Mouse (Mus musculus) lung, postnatal 14 days (tissue): ENCODE measurements around the gene Lyg2.

Experiments
- DNase-seq: peaks from one replicate; pipeline ENCODE4 v3.0.0; 2021

Lyg2 gene

DNA sequence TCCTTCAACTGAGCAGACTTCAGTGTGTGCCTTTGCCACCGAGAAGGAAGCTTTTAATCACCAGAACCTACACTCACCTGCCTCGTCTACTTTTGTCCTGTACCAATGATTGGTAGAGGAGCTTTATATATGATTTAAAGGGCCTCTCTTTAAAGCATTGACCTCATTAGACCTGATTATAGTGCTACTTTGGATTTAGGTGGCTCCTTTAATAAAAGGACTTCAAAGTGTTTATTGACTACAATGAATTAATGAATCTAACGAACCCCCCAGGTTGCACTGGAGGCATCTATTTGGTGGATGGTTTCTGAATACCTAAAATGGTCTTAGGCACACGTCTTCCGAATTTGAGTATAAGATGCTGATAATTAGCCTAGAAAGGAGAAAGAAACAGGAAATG is at the start of gene Lyg2:
TSS of gene Lyg2 (minus strand) at position 101 of the 400 bp plus-strand sequence.
- DNase-seq: no peak

DNA sequence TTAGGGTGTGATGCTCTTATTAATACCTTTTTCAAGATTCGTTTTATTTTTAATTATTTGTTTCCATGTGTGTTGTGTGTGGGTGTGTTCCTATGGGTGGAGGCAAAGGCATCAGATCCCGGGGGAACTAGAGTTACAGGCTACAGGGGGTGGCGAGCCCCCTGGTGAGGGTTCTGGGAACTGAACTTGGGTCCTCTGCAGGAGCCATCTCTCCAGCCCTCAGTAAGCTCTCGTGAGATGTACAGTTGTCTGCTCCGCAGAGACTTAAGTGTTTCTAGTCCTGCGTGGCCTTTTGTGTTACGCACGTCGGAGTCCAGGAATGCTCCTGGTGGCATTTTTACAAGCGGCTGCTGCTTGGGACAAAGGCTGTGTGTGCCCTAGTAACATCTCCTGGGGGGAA is 49.3 kb upstream of the Lyg2 start:
- no peak for DNase-seq

DNA sequence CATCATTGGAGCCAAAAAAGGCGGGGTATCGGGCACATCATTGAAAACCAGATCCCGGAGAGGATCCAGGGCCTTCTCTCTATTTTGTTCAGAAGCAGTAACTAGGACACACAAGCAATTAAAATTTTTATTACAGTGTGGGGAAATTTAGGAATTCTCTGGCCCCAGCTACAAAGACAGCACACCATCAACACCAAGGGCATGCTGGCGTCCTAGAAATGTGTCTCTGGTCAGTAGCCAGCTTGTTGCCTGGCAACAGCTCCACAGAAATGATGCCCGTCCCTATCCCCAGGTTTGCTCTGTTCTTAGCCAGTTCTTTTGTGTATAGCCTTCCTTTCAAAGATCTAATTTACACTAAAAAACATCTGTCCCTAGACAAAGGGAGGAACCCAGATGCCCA is 43.2 kb upstream of the Lyg2 start:
- peak; percentile 8 for DNase-seq

DNA sequence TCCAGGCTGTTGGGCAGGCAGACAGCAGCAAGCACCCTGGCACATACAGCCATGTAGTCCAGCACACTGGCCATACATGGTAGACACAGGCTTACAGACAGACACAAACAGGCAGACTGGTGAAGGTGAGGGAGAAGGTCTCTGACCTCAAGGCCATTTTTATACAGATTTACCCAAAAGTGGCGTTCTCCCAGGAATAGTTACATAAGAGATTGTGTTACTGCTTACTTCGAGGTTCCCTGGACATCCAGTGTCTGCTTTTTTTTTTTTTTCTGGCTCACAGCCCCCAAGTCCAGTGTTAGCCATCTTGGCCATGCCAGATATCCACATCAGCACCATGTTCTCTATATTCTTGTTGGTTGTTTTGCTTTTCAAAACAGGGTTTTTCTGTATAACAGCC is 42.2 kb upstream of the Lyg2 start:
- no peak for DNase-seq

DNA sequence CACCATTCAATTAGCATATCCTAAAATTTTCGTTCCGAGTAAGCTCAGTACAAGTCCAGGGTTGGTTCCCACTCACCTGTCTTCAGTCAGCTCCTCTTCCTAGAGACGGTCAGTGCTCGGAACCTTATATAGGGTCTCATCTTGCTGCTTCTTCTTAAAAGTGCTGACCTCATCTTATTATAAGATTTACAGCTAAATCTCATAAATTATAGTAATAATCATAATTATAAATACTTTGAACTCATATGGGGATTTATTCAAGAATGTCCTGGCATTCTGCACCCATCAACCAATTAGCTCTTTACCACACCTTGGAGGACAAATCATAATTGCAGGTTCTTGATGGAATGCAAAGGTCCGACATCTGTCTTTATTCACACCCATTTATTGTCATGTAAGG is 41.4 kb upstream of the Lyg2 start, which contains the start of gene Lyg1:
TSS of gene Lyg1 (minus strand) at position 101 of the 400 bp plus-strand sequence.
- DNase-seq: no peak

DNA sequence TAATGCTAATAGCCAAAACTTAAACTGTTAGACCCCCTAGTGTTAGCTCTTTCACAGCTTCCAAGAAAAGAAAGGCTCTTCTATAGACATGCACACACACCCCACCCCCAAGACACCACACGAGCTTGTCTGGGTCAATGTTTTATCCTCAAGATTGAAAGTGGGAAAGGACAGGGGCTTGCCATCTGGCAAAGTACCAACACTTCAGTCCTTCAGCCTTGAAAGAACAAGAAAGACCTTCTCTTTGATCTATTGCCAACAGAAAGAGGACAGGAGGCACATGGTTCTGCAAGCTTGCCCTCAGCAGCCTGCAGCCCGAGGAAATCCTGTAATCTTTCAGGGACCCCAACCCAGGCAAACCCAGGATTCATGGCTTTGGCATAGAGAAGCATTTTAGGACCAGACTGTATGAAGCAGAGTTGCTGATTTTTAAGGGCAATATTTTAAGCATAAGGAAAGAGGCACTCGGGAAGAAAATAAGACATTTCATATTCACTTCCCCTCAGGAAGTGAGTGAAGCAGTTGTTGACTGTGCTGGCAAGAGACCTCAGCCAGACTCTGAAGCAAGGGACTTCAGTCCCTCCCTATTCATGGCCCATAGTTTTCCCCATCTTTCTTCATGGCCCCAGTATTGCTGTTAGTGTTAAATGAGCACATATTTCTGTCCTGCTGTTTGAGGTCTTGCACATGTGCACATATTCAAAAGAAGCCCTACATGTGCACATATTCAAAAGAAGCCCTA is 40.6 kb upstream of the Lyg2 start:
- DNase-seq: peak; percentile 12

DNA sequence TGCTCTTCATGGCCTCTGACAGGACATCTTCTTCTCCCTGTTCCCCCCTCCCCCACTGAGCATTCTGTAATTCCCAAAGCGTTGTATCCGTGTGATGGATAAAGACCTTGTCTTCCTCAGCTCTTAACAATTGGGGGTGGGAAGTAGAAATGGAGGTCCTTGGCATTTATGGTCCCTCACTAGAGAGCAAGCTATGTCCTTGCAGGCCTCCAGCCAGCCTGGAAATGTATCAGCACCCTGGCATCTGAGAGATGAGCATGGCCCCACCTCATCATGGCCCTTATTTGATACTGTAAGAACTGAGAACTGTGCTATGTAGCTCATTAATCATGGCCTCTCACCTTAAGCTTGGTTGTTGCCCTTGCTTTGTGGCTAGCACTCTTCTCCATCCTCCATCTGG is 39.0 kb upstream of the Lyg2 start:
- DNase-seq: no peak

DNA sequence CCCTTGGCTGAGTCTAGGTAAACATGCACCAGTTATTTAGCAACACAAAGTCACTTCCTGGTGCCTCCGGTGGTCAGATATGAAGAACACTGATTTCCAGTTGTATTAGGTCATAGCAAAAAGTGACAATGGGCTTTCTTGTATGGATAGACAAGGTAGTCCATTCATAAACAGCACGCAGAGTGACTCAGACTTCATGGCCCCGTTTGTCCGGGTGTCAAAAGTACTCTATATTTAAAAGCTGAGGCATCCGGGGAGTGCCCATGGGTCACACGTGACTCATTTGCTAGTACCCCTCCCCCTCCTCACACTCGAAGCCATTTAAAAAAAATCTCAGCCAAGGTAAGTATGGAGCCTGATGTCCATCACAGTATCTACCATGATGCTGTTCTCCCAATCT is 38.5 kb upstream of the Lyg2 start:
- DNase-seq: no peak

DNA sequence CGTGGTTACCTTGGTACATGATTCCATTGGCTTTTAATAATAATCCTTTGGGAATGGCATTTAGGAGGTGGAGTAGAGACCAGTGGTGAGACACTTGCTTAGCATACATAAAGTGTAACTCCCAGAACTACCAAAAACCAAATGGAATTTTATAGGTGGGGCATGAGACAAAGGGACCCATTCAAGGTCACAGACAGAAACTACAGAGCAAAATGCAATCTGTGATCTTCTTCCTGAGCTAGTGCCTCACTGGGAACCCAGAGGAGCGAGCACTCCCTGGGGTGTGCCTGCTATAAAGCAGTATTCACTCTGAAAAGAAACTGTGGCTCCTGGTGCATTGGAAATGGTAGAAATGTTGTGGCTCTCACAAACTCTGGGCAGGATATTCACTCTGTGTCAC is 32.6 kb upstream of the Lyg2 start:
- no peak for DNase-seq

DNA sequence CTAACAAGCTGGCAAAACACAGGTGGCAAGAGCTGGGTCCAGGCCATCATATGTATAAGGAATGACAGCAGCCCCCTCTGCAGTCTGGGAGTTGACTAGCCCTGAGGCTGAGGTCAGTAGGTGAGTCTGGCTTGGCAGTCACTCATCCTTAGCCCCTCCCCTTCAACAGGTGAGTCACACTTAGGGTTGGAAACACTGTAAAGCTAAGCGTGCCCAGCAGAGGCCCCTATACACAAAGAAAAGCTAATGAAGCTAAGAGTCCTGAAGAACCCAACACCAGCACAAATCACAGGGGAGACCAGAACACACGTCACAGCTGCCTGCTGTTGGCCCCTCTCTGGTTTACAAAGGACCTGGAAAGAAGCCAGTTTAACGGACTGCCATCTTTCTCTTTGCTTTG is 15.5 kb upstream of the Lyg2 start:
- DNase-seq: peak; percentile 28

DNA sequence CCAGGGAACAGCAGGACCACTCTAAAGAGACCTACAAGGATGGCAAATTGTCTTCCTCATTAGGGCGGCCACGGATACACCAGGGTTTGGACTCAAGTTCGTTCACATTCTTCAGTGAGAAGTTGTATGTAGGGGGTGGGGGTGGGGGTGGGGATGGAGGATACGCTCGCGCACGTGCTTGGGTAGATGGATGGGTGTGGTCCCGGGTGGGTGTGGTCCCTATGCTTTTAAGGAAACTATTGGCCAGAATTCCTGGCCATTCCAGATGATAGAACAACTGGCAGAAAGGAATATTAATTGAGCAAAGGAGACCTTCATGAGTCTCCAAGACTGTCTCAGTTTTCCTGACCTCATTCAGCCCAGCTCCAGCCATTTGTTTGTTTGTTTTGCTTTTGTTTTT is 9.7 kb upstream of the Lyg2 start:
- no peak for DNase-seq

DNA sequence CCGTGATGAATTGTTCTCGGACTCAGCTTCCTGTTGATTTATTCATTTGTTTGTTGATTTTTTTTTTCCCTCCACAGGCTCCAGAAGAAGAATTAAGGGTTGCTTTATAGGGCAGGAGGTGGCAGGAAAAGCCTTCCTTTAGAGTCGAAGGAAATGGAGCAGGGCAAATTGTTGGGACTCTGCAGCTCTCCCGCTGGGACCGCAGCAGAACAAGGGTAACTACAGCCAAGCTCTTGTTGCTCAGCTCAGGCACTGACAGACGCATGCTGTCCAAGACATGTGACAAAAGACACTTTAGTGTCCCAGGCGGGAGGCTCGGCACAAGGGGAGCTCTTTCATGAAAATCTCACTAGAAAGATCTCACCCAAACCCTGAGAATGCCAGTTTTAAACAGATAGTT is 6.2 kb upstream of the Lyg2 start:
- no peak for DNase-seq

DNA sequence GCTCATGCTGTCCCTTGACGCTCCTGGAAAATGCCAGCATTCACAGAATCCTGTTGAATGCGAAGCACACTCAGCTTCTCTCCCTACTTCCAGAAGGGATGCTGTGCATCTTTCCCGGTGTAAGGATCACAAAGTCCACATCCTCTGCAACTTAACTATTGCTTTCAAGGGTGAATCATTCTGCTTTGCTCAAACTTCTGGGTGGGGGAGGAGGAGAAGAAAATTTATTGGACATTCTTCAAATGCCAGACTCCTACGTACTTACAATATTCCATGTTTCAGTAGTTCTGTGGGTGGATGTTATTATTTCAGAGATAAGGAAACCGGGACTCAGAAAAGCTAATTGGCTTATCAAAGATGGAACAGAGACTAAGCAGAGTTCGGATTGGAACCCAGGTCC is 1.8 kb upstream of the Lyg2 start:
- DNase-seq: no peak

DNA sequence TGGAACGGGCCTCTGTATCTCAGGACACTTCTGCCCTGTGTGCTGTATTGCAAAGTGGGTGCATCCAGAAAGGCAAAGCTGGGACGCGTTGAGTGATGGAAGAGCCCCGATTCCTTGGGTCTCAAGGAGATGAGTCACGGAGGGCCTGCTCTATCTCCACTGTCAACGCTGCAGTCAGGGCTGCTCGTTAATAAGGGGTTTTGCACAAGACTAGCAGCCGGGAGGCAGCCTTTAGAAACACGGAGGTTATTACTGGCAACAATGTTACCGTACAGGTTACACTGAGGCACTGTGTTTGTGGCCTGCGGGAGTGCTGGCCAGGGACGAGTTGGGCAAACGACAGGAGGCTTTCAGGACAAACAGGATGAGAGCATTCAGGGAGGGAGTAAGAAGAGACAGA is 1.4 kb upstream of the Lyg2 start:
- DNase-seq: no peak

DNA sequence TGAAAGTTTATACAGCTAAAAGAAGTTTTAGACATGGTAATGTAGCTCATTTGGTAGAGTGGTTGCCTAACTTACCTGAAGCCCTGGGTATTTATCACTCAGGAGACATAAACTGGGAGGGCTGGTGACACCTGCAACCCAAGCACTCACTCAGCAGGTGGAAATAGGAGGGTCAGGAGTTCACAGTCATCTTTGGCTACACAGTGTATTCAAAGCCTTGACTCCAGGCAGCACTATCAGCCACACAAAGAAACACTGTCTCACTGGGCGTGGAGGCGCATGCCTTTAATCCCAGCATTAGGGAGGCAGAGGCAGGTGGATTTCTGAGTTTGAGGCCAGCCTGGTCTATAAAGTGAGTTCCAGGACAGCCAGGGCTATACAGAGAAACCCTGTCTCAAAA is 3.5 kb downstream of the Lyg2 start:
- DNase-seq: no peak

DNA sequence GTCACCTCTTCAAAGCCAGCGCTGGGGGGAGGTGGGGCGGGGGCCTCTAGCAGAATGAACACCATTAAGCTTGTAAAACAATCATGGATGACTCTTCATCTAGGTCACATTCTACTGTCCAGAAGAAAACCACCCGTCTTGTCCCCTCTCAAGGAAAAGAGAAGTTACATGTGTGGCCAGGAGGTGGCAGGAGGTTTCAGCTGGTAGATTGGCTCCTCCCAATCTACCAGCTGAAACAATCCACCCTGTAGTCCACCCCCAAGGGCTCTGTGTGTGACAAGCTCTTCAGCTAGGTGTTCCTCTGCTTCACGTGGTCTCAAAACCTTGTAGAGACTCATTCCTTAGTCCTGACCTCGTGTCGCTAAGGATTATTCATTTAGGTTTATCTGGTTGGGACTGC is 13.1 kb downstream of the Lyg2 start:
- DNase-seq: peak; percentile 34

DNA sequence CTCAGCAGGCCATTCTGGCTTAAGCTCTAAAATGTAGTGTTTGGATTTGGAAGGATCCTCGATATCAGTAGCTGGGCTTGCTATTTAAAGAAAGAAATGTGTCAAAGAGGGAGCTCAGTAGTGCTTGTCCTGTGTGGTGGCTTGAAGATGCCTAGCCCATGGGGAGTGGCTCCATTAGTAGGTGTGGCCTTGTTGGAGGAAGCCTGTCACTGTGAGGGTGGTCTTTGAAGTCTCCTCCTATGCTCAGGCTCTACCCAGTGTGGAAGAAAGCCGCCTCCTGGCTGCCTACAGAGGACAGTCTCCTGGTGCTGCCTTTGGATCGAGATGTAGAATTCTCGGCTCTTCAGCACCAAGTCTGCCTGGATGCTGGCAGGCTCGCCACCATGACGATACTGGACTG is 16.0 kb downstream of the Lyg2 start:
- no peak for DNase-seq

DNA sequence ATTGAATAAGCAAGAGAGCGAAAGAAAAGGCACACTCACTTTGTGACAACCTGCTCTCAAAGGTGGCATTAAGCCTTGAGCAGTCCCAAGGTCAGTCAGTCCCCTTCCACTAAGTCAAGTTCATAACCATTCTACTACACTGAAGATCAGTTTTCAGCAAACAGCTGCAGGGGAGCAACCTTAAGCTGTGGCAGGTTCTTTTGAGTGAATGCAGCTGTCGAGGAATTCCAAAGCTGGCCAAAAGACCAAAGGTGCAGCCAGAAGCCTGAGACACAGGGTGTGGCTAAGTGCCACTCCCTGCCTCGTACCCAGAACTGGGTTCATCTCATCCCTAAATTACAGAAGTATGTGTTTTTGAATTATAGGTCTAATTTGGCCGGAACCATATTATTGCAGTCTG is 16.5 kb downstream of the Lyg2 start:
- DNase-seq: no peak

DNA sequence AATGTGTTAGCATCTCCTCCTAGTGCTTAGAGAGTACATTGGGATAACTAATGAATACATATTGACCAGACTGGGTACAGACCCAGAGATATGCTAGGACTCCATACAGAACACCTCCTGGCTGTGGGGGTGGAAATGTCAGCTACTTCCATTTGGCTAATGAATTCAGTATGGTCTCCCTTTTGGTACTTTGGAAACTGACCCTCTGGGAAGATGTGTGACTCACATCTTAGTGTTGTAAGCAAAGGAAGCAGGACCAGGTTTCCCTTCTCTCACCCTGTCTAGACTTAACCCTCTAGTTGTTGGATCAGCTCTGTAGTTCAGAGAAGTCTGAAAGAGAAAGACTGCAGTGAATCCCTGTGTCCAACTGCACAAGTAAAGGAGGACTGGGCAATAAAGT is 21.7 kb downstream of the Lyg2 start:
- DNase-seq: no peak

DNA sequence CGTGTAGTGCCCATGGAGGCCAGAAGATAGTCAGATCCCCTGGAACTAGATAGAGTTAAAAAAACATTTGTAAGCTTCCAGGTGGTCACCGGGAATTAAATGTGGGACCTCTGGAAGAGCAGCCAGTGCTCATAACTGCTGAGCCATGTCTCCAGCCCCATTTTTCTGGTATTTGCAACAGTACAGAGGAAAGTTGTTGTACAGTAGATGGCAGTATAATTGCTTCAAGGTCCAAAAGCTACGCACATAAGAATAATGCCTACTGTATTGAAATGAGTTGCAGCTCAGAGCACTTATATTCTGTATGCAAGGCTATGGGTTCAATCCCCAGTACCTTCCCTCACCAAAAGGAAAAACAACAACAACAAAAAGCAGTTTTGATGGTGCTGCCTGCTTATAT is 24.9 kb downstream of the Lyg2 start:
- DNase-seq: no peak

DNA sequence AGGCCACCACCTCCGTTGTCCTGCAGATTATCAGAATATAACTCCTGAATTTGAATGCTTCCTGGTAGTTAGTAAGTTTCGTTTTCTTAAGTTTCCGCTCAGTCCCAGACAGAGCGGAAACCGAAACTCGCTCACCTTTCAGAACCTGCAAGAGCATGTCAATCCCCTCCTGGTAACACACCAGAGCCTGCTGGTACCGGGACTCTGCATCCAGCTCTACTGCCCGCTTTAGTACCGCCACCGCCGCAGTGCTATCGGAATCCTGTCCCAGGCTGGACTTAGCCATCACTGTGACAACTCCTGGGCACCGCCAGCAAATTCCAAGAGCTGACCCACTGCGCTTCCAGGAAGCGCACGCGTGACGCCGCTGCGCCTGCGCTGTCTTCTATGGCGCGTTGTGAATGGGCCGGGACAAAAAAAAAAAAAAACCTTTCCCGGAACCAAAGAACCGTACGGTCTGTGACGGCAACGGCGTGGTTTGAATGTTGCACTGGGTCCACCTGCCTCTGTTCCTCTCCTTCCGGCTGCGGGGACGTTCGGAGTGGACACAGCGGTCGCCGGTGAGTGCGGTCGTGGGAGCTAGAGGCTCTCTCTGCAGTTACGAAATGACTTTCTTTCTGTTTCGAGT is 26.2 kb downstream of the Lyg2 start, which contains the start of the genes Mitd1 and Mrpl30:
TSS of gene Mitd1 (minus strand) at position 387 of the 628 bp plus-strand sequence.
TSS of gene Mrpl30 (plus strand) at position 453 of the 628 bp plus-strand sequence.
- DNase-seq: peak; percentile 90

DNA sequence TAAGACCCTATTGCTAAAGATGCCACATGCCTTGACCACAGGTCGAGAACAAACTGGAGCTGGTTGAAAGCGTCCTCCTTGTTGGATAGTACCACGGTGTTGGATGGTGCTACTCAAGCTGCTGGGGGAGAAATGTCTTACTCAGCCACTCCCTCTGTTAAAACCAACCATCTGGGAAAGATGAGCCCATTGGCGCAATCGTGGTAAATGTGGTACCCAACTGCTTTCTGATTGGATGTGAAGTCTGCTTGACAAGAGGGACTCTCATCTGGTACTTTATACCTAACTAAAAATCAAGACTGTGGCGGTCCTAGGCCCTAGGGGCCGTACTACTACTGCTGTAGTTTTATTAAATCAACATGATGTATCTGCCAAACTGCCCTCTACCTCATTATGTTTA is 27.1 kb downstream of the Lyg2 start:
- DNase-seq: no peak

DNA sequence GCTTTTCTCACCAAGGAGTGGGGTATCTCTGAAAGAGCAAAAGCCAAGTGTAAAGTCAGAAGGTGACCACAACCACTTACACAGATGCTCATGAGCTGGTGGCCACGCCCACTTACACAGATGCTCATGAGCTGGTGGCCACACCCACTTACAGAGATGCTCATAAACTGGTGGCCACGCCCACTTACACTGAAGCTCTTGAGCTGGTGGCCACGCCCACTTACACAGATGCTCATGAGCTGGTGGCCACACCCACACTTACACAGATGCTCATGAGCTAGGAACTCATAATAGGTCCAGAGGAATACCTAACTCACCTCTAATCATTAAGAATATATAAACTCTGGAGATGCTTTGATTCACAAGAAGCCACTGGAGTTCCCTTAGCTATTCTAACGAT is 31.8 kb downstream of the Lyg2 start:
- DNase-seq: no peak

DNA sequence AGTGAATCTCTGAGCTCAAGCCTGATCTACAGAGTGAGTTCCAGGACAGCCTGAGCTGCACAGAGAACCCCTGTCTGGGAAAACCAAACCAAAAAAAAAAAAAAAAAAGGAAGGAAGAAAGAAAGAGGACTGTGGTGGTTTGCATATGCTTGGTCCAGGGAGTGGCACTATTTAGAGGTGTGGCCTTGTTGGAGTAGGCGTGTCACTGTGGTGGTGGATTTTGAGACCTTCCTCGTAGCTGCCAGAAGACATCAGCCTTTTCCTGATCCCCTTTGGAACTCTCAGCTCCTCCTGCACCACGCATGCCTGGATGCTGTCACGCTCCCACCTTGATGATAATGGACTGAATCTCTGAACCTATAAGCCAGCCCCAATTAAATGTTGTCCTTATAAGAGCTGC is 32.9 kb downstream of the Lyg2 start:
- DNase-seq: no peak
